Mouse (Mus musculus) spleen, adult 2 months (tissue): Measurements from ENCODE around the gene Notch4.

Experiments used
- CTCF ChIP-seq: fragments of 200-500 bp; IDR thresholded peaks from 2 replicates; pipeline ENCODE4 v1.5.1; 2011; ENCODE audit warnings: mild to moderate bottlenecking, inconsistent platforms; ENCODE audit not compliant: insufficient read depth, insufficient read length, insufficient replicate concordance; ENCODE audit errors: extremely low read depth
- POLR2A ChIP-seq: fragments of 200-500 bp; IDR thresholded peaks from 2 replicates; pipeline ENCODE4 v1.6.1; 2011; ENCODE audit warnings: low read depth, low read length, inconsistent platforms

- TF ChIP-seq POLR2A = no peak
- TF ChIP-seq CTCF = no peak
These were observed 14.2 kb upstream of the Notch4 start for GRCm38 (mm10) chr17:34549843-34550242.
